Mouse (Mus musculus) heart, embryonic 10.5 days (tissue): Measurements from ENCODE around the gene Fhit. TPM values are rescaled to one million over a fixed set of nuclear protein-coding genes. Genes with fewer than 3 reads are reported as not detected.

Experiments used
- DNase-seq: peaks from one replicate; pipeline ENCODE4 v3.0.0-alpha.2; 2017; ENCODE audit warnings: low spot score
- H3K27ac ChIP-seq: fragments of 300-500 bp; sonication (generic); 2 replicates; pipeline ENCODE4 v1.5.1; 2016; ENCODE audit warnings: mild to moderate bottlenecking
- H3K27me3 ChIP-seq: fragments of 300-500 bp; sonication (generic); 2 replicates; pipeline ENCODE4 v1.6.1; 2016; ENCODE audit warnings: mild to moderate bottlenecking; ENCODE audit not compliant: poor library complexity, insufficient read depth, severe bottlenecking
- H3K36me3 ChIP-seq: fragments of 300-500 bp; sonication (generic); 2 replicates; pipeline ENCODE4 v1.6.1; 2016; ENCODE audit warnings: mild to moderate bottlenecking, moderate library complexity
- H3K4me1 ChIP-seq: fragments of 300-500 bp; sonication (generic); 2 replicates; pipeline ENCODE4 v1.6.1; 2016; ENCODE audit warnings: mild to moderate bottlenecking
- H3K4me3 ChIP-seq: fragments of 300-500 bp; sonication (generic); 2 replicates; pipeline ENCODE4 v1.5.1; 2016; ENCODE audit warnings: mild to moderate bottlenecking, moderate library complexity
- H3K9me3 ChIP-seq: fragments of 300-500 bp; sonication (generic); 2 replicates; pipeline ENCODE4 v1.6.1; 2016; ENCODE audit warnings: mild to moderate bottlenecking, moderate library complexity
- WGBS: fragments of 180-500 bp; shearing (Covaris S2); methylation state at CpG from one replicate; pipeline ENCODE4 v1.1.7; 2016; 5-methylcytosine and 5-hydroxymethylcytosine counted together
- polyA plus RNA-seq: library from polyadenylated mRNA; unstranded; fragments of >200 nt; fragmentation: Nextera tagmentation; extraction: Ambion mirVana; gene quantifications from 2 replicates; pipeline ENCODE4 v1.2.1, GENCODE M21; 2016

Fhit gene
- polyA plus RNA-seq, 1 experiment from 2014 or later: 3.4 TPM

- Histone ChIP-seq H3K4me3 (no peak overlapping the region), H3K36me3 (no peaks in the 10 kb centered on the region), H3K27me3 (no peaks in the 10 kb centered on the region), H3K4me1 (no peaks in the 10 kb centered on the region), H3K9me3 (no peaks in the 10 kb centered on the region), H3K27ac (no peak overlapping the region; the same call in 1 of the 2 replicates)
- WGBS: 78% methylated on average over 5 of the region's 5 CpGs
- no peak for DNase-seq
Observed at GRCm38 (mm10) chr14:9556333-9556732, 1605.5 kb downstream of the Fhit start.

GRCm38 (mm10) chr14:9555807-9556206 lies 1606.0 kb downstream of the Fhit start:
- H3K4me3 ChIP-seq: no peak overlapping the region
- no peaks in the 10 kb centered on the region for H3K36me3 ChIP-seq
- no peaks in the 10 kb centered on the region for H3K27me3 ChIP-seq
- no peak for DNase-seq
- H3K27ac ChIP-seq: peak overlapping the region; percentile 36; the same call in 1 of the 2 replicates
- no peaks in the 10 kb centered on the region for H3K9me3 ChIP-seq
- 43% methylated on average over 6 of the region's 6 CpGs for WGBS
- H3K4me1 ChIP-seq: no peaks in the 10 kb centered on the region

GRCm38 (mm10) chr14:9552149-9552548 lies 1609.7 kb downstream of the Fhit start:
- no peak for DNase-seq
- H3K9me3 ChIP-seq: no peaks in the 10 kb centered on the region
- H3K36me3 ChIP-seq: no peaks in the 10 kb centered on the region

GRCm38 (mm10) chr14:9547952-9548351 lies 1613.9 kb downstream of the Fhit start:
- Histone ChIP-seq H3K4me1 (no peaks in the 10 kb centered on the region), H3K27me3 (no peaks in the 10 kb centered on the region), H3K9me3 (no peaks in the 10 kb centered on the region), H3K4me3 (no peak overlapping the region), H3K27ac (no peak overlapping the region), H3K36me3 (no peaks in the 10 kb centered on the region)
- WGBS: 50% methylated on average over 1 of the region's 1 CpGs
- DNase-seq: no peak

More at GRCm38 (mm10) chr14:9552149-9552548, 1609.7 kb downstream of the Fhit start:
- Histone ChIP-seq H3K4me3 (no peak overlapping the region), H3K27ac (no peak overlapping the region), H3K4me1 (no peaks in the 10 kb centered on the region), H3K27me3 (no peaks in the 10 kb centered on the region)

GRCm38 (mm10) chr14:9544364-9544763 lies 1617.5 kb downstream of the Fhit start:
- Histone ChIP-seq H3K27me3 (no peaks in the 10 kb centered on the region), H3K4me1 (no peaks in the 10 kb centered on the region), H3K36me3 (no peaks in the 10 kb centered on the region), H3K9me3 (no peaks in the 10 kb centered on the region), H3K4me3 (no peak overlapping the region), H3K27ac (no peak overlapping the region)
- 85% methylated on average over 3 of the region's 3 CpGs for WGBS
- no peak for DNase-seq

GRCm38 (mm10) chr14:9535491-9535890 lies 1626.3 kb downstream of the Fhit start:
- Histone ChIP-seq H3K4me1 (no peaks in the 10 kb centered on the region), H3K27me3 (no peaks in the 10 kb centered on the region), H3K27ac (no peak overlapping the region), H3K36me3 (no peaks in the 10 kb centered on the region), H3K4me3 (no peak overlapping the region), H3K9me3 (no peaks in the 10 kb centered on the region)
- WGBS: 64% methylated on average over 6 of the region's 6 CpGs
- no peak for DNase-seq

GRCm38 (mm10) chr14:9529247-9529646 lies 1632.6 kb downstream of the Fhit start:
- 84% methylated on average over 4 of the region's 4 CpGs for WGBS
- Histone ChIP-seq H3K27me3 (no peaks in the 10 kb centered on the region), H3K4me3 (no peak overlapping the region)

GRCm38 (mm10) chr14:9526136-9526535 lies 1635.7 kb downstream of the Fhit start:
- DNase-seq: no peak
- Histone ChIP-seq H3K27me3 (no peaks in the 10 kb centered on the region), H3K27ac (no peak overlapping the region), H3K4me3 (no peak overlapping the region), H3K9me3 (no peaks in the 10 kb centered on the region), H3K36me3 (no peaks in the 10 kb centered on the region), H3K4me1 (no peaks in the 10 kb centered on the region)
- 91% methylated on average over 3 of the region's 3 CpGs for WGBS

More at GRCm38 (mm10) chr14:9529247-9529646, 1632.6 kb downstream of the Fhit start:
- Histone ChIP-seq H3K9me3 (no peaks in the 10 kb centered on the region), H3K4me1 (no peaks in the 10 kb centered on the region), H3K27ac (no peak overlapping the region), H3K36me3 (no peaks in the 10 kb centered on the region)
- no peak for DNase-seq

GRCm38 (mm10) chr14:9517651-9518050 lies 1644.2 kb downstream of the Fhit start:
- Histone ChIP-seq H3K9me3 (no peaks in the 10 kb centered on the region), H3K36me3 (no peaks in the 10 kb centered on the region), H3K4me1 (no peaks in the 10 kb centered on the region), H3K27me3 (no peaks in the 10 kb centered on the region), H3K27ac (no peak overlapping the region), H3K4me3 (no peak overlapping the region)
- DNase-seq: no peak
- 78% methylated on average over 2 of the region's 2 CpGs for WGBS

- Histone ChIP-seq H3K36me3 (no peaks in the 10 kb centered on the region), H3K27ac (no peak overlapping the region), H3K9me3 (no peaks in the 10 kb centered on the region), H3K4me1 (no peaks in the 10 kb centered on the region), H3K27me3 (no peaks in the 10 kb centered on the region), H3K4me3 (no peak overlapping the region)
- no peak for DNase-seq
- 62% methylated on average over 1 of the region's 1 CpGs for WGBS
Observed at GRCm38 (mm10) chr14:9509678-9510077, 1652.2 kb downstream of the Fhit start.

Other genes with a start within 250 kb of the Fhit start
- 2.8 and 3.3 TPM in 2 replicates for gene Gm3839, start 194.7 kb upstream of the Fhit start, polyA plus RNA-seq